Mouse (Mus musculus) limb, embryonic 15.5 days (tissue): ENCODE measurements around the gene Tmem30b. TPM values are rescaled to one million over a fixed set of nuclear protein-coding genes. Genes with fewer than 3 reads are reported as not detected.
"Not testable (repeated sequence)": the region's sequence is repeated elsewhere in the genome, so short reads cannot be mapped to it uniquely, and the experiment has no call there.

Experiments
- ATAC-seq: fragments of 200-750 bp; cut with Nextera tagmentation; 2 replicates; pipeline ENCODE4 v1.8.0; 2017; ENCODE audit warnings: low read depth, moderate TSS enrichment; ENCODE audit not compliant: insufficient number of reproducible peaks, low FRiP score, low TSS enrichment
- H3K27ac ChIP-seq: fragments of 300-500 bp; sonication (generic); 2 replicates; pipeline ENCODE4 v1.5.1; 2015; ENCODE audit warnings: moderate library complexity, mild to moderate bottlenecking, inconsistent platforms
- H3K27me3 ChIP-seq: fragments of 300-500 bp; sonication (generic); 2 replicates; pipeline ENCODE4 v1.6.1; 2015; ENCODE audit warnings: inconsistent platforms
- H3K36me3 ChIP-seq: fragments of 300-500 bp; sonication (generic); 2 replicates; pipeline ENCODE4 v1.6.1; 2015; ENCODE audit warnings: inconsistent platforms
- H3K4me1 ChIP-seq: fragments of 300-500 bp; sonication (generic); 2 replicates; pipeline ENCODE4 v1.6.1; 2015; ENCODE audit warnings: inconsistent platforms
- H3K4me2 ChIP-seq: fragments of 300-500 bp; sonication (generic); 2 replicates; pipeline ENCODE4 v1.6.1; 2015; ENCODE audit warnings: mild to moderate bottlenecking, inconsistent platforms
- H3K4me3 ChIP-seq: fragments of 300-500 bp; sonication (generic); 2 replicates; pipeline ENCODE4 v1.5.1; 2015; ENCODE audit warnings: mild to moderate bottlenecking, inconsistent platforms
- H3K9ac ChIP-seq: fragments of 300-500 bp; sonication (generic); 2 replicates; pipeline ENCODE4 v1.6.1; 2015; ENCODE audit warnings: inconsistent platforms
- H3K9me3 ChIP-seq: fragments of 300-500 bp; sonication (generic); 2 replicates; pipeline ENCODE4 v1.6.1; 2016; ENCODE audit warnings: inconsistent platforms
- WGBS: fragments of 180-500 bp; shearing (Covaris S2); methylation state at CpG from one replicate; pipeline ENCODE4 v1.1.7; 2015; 5-methylcytosine and 5-hydroxymethylcytosine counted together
- polyA plus RNA-seq: library from polyadenylated mRNA; unstranded; fragments of >200 nt; fragmentation: Nextera tagmentation; extraction: Ambion mirVana; gene quantifications from 2 replicates; pipeline ENCODE4 v1.2.1, GENCODE M21; 2015

The Tmem30b gene
- polyA plus RNA-seq, 1 experiment from 2014 or later: 19.1 TPM

- H3K4me1 ChIP-seq: peaks cover 18% of the 10 kb centered on the region
- no peak overlapping the region for H3K9ac ChIP-seq
- H3K27me3 ChIP-seq: peaks cover 19% of the 10 kb centered on the region; the same call in 1 of the 2 replicates
- ATAC-seq: peak; percentile 70; the same call in 1 of the 2 replicates
- H3K36me3 ChIP-seq: no peaks in the 10 kb centered on the region
- no peak overlapping the region for H3K4me2 ChIP-seq
- no peak overlapping the region for H3K27ac ChIP-seq
- 21% methylated on average over 11 of the region's 11 CpGs for WGBS
- H3K4me3 ChIP-seq: no peak overlapping the region
- no peaks in the 10 kb centered on the region for H3K9me3 ChIP-seq
Observed at GRCm38 (mm10) chr12:73531889-73532479, 14.2 kb downstream of the Tmem30b start.

GRCm38 (mm10) chr12:73529590-73529989, 16.6 kb downstream of the Tmem30b start:
- H3K4me1 ChIP-seq: peaks cover 23% of the 10 kb centered on the region
- H3K4me3 ChIP-seq: no peak overlapping the region
- H3K4me2 ChIP-seq: no peak overlapping the region
- H3K27me3 ChIP-seq: peaks cover 19% of the 10 kb centered on the region; the same call in 1 of the 2 replicates
- WGBS: 67% methylated on average over 11 of the region's 11 CpGs
- no peak for ATAC-seq
- no peak overlapping the region for H3K27ac ChIP-seq
- no peak overlapping the region for H3K9ac ChIP-seq
- H3K36me3 ChIP-seq: no peaks in the 10 kb centered on the region
- H3K9me3 ChIP-seq: no peaks in the 10 kb centered on the region

- Histone ChIP-seq H3K27me3 (peaks cover 21% of the 10 kb centered on the region; the same call in 1 of the 2 replicates), H3K4me2 (no peak overlapping the region)
Observed at GRCm38 (mm10) chr12:73529131-73529530, 17.1 kb downstream of the Tmem30b start.

GRCm38 (mm10) chr12:73528142-73528541, 18.1 kb downstream of the Tmem30b start:
- Histone ChIP-seq H3K27me3 (peaks cover 20% of the 10 kb centered on the region; the same call in 1 of the 2 replicates), H3K4me1 (peaks cover 26% of the 10 kb centered on the region)
- H3K9me3 ChIP-seq, H3K9ac ChIP-seq, H3K4me3 ChIP-seq, H3K4me2 ChIP-seq, H3K27ac ChIP-seq, H3K36me3 ChIP-seq: not testable (repeated sequence)
- peak; percentile 8; the same call in 1 of the 2 replicates for ATAC-seq
- WGBS: 78% methylated on average over 1 of the region's 1 CpGs

More at GRCm38 (mm10) chr12:73529131-73529530, 17.1 kb downstream of the Tmem30b start:
- no peak overlapping the region for H3K9ac ChIP-seq
- 33% methylated on average over 9 of the region's 9 CpGs for WGBS
- no peaks in the 10 kb centered on the region for H3K9me3 ChIP-seq
- H3K27ac ChIP-seq: no peak overlapping the region
- no peak for ATAC-seq
- peaks cover 23% of the 10 kb centered on the region for H3K4me1 ChIP-seq
- H3K4me3 ChIP-seq: no peak overlapping the region
- no peaks in the 10 kb centered on the region for H3K36me3 ChIP-seq

GRCm38 (mm10) chr12:73525254-73525885, 20.8 kb downstream of the Tmem30b start:
- Histone ChIP-seq H3K27ac (no peak overlapping the region), H3K27me3 (peaks cover 18% of the 10 kb centered on the region; the same call in 1 of the 2 replicates), H3K9ac (no peak overlapping the region), H3K36me3 (no peaks in the 10 kb centered on the region), H3K4me2 (no peak overlapping the region), H3K9me3 (no peaks in the 10 kb centered on the region), H3K4me3 (no peak overlapping the region), H3K4me1 (peaks cover 34% of the 10 kb centered on the region)
- no peak for ATAC-seq
- WGBS: 33% methylated on average over 8 of the region's 8 CpGs

GRCm38 (mm10) chr12:73523066-73523465, 23.1 kb downstream of the Tmem30b start:
- Histone ChIP-seq H3K9me3 (no peaks in the 10 kb centered on the region), H3K9ac (no peak overlapping the region), H3K4me3 (no peak overlapping the region), H3K36me3 (no peaks in the 10 kb centered on the region), H3K27ac (no peak overlapping the region; the same call in 1 of the 2 replicates), H3K4me1 (peaks cover 27% of the 10 kb centered on the region), H3K4me2 (no peak overlapping the region), H3K27me3 (peaks cover 11% of the 10 kb centered on the region; the same call in 1 of the 2 replicates)
- 31% methylated on average over 12 of the region's 12 CpGs for WGBS
- no peak for ATAC-seq

- Histone ChIP-seq H3K9me3 (no peaks in the 10 kb centered on the region), H3K4me3 (no peak overlapping the region), H3K4me1 (peaks cover 30% of the 10 kb centered on the region), H3K27ac (no peak overlapping the region), H3K36me3 (no peaks in the 10 kb centered on the region), H3K27me3 (peaks cover 15% of the 10 kb centered on the region; the same call in 1 of the 2 replicates), H3K4me2 (no peak overlapping the region), H3K9ac (no peak overlapping the region)
- 18% methylated on average over 3 of the region's 3 CpGs for WGBS
- ATAC-seq: no peak
Observed at GRCm38 (mm10) chr12:73521944-73522343, 24.2 kb downstream of the Tmem30b start.

GRCm38 (mm10) chr12:73521238-73521841, 24.9 kb downstream of the Tmem30b start:
- WGBS: 20% methylated on average over 15 of the region's 15 CpGs
- no peak for ATAC-seq
- H3K4me2 ChIP-seq: no peak overlapping the region

GRCm38 (mm10) chr12:73517768-73518167, 28.4 kb downstream of the Tmem30b start:
- no peak overlapping the region for H3K4me3 ChIP-seq
- no peak for ATAC-seq
- H3K4me2 ChIP-seq: no peak overlapping the region
- no peak overlapping the region for H3K27ac ChIP-seq
- peaks cover 20% of the 10 kb centered on the region for H3K4me1 ChIP-seq
- no peak overlapping the region for H3K9ac ChIP-seq
- whole genome bisulfite sequencing: 72% methylated on average over 12 of the region's 12 CpGs
- no peaks in the 10 kb centered on the region for H3K36me3 ChIP-seq
- H3K27me3 ChIP-seq: peaks cover 25% of the 10 kb centered on the region; the same call in 1 of the 2 replicates
- no peaks in the 10 kb centered on the region for H3K9me3 ChIP-seq

More at GRCm38 (mm10) chr12:73521238-73521841, 24.9 kb downstream of the Tmem30b start:
- Histone ChIP-seq H3K9me3 (no peaks in the 10 kb centered on the region), H3K27me3 (peaks cover 15% of the 10 kb centered on the region; the same call in 1 of the 2 replicates), H3K27ac (no peak overlapping the region), H3K9ac (no peak overlapping the region), H3K4me1 (peaks cover 30% of the 10 kb centered on the region), H3K4me3 (no peak overlapping the region), H3K36me3 (no peaks in the 10 kb centered on the region)

- Histone ChIP-seq H3K27ac (no peak overlapping the region), H3K27me3 (peaks cover 31% of the 10 kb centered on the region; the same call in 1 of the 2 replicates), H3K4me2 (no peak overlapping the region), H3K36me3 (no peaks in the 10 kb centered on the region), H3K9ac (no peak overlapping the region), H3K4me1 (peaks cover 20% of the 10 kb centered on the region), H3K9me3 (no peaks in the 10 kb centered on the region), H3K4me3 (no peak overlapping the region)
- peak; percentile 67; the same call in 1 of the 2 replicates for ATAC-seq
- WGBS: 36% methylated on average over 15 of the region's 15 CpGs
Observed at GRCm38 (mm10) chr12:73517022-73517709, 29.0 kb downstream of the Tmem30b start.

GRCm38 (mm10) chr12:73516516-73516915, 29.7 kb downstream of the Tmem30b start:
- Histone ChIP-seq H3K9me3 (no peaks in the 10 kb centered on the region), H3K4me1 (peaks cover 22% of the 10 kb centered on the region), H3K9ac (no peak overlapping the region), H3K4me2 (no peak overlapping the region), H3K4me3 (no peak overlapping the region), H3K27me3 (peaks cover 31% of the 10 kb centered on the region; the same call in 1 of the 2 replicates), H3K27ac (no peak overlapping the region), H3K36me3 (no peaks in the 10 kb centered on the region)
- ATAC-seq: no peak
- 92% methylated on average over 8 of the region's 8 CpGs for WGBS
